Mouse (Mus musculus): ENCODE results near the gene Med23.

- TF ChIP-seq CTCF (IDR thresholded peaks at IDR 0.05; ENCODE audit: low read depth, low read length) (no peak), POLR2A (IDR thresholded peaks at IDR 0.05; ENCODE audit: borderline replicate concordance, low read depth, low read length) (no peak)
Observed at GRCm38 (mm10) chr10:24928072-24928471, 58.3 kb downstream of the Med23 start.
